Mouse (Mus musculus) thymus, postnatal 25 days (tissue): ENCODE data around the gene Tuba1c.

Experiments
- DNase-seq: peaks from one replicate; pipeline ENCODE4 v3.0.0; 2022

The Tuba1c gene

DNA sequence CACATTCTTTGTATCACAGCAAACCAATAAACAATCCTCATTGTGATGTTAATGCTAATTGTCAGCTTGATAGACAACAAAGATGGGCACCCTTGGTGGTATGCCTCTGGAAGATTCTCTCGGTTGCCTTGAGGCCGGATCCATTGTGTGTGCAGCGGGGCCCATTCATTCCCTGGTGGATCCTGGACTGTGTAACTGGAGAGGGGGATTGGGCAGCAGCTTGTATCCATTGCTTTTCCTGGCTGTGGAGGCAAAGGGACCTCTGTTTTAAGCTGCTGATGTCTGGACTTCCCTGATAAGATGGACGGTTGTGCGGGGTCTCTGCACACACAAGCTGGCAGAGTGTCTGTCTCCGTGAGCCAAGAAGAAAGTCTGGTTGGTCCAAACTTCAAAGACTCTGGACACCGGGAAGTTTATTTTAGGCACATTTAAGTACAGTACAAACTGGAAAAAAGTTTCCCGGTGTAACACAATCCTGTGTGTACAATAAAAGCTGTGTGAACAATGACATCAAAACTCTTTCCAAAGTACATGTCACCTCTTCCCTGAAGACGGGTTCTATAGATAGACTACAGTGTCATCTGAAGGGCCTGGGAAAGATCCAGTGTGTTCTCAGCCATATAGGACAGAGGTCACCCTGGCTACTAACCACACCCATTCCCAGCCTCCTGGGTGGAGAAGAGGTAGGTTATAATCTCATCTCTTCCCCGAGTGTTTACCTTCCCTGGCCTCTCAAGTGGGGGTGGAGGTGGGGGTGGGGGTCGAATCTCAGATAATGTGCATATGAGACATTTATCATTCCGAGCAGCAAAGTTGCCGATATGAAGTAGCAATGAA, 31.5 kb upstream of the Tuba1c start:
- no peak for DNase-seq

GRCm38 (mm10) chr15:98998775-98999157, 30.9 kb upstream of the Tuba1c start:
- no peak for DNase-seq

GRCm38 (mm10) chr15:99000535-99001283, 29.0 kb upstream of the Tuba1c start:
- DNase-seq = peak; percentile 48

DNA sequence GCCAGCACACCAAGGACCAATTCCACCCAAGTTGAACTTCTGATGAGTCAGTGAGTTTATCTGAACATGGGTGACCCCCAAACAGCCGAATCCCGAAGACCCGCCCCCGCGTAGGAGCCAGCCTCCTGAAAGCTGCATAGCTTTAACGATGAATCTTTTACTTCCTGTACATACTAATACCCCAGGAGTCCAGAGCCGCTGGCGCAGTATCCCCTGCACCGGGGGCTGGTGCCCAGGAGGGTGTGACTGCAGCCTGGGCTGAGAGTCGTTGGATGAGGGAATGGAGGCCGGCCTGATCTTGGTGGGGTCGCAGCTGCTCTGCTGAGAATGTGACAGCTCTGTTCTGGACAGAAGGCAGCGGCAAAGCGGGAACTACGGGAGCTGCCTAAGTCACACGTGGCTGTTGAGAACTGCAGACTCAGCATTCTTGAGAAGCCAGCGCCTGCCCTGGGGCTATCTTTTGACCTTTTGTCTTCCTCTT, 28.2 kb upstream of the Tuba1c start:
- no peak for DNase-seq

GRCm38 (mm10) chr15:99003600-99003999, 26.1 kb upstream of the Tuba1c start:
- DNase-seq = no peak

GRCm38 (mm10) chr15:99008801-99009241, 20.9 kb upstream of the Tuba1c start:
- peak; percentile 65 for DNase-seq

DNA sequence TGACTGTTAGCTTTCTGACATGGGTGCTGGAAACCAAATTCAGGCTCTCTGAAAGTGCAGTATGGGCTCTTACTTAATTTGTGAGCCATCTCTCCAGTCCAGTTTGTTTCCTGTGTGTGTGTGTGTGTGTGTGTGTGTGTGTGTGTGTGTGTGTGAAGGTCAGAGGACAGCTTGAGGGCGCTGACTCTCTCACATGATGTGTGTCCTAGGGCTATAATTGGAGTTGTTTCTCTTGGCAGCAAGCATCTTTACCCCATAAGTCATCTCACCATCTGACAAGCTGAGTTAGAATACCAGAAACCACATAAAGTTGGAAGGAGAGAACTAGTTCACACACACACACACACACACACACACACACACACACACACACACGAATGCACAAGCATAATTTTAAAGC, 18.8 kb upstream of the Tuba1c start:
- DNase-seq = no peak

GRCm38 (mm10) chr15:99011946-99012345, 17.7 kb upstream of the Tuba1c start:
- DNase-seq = no peak

DNA sequence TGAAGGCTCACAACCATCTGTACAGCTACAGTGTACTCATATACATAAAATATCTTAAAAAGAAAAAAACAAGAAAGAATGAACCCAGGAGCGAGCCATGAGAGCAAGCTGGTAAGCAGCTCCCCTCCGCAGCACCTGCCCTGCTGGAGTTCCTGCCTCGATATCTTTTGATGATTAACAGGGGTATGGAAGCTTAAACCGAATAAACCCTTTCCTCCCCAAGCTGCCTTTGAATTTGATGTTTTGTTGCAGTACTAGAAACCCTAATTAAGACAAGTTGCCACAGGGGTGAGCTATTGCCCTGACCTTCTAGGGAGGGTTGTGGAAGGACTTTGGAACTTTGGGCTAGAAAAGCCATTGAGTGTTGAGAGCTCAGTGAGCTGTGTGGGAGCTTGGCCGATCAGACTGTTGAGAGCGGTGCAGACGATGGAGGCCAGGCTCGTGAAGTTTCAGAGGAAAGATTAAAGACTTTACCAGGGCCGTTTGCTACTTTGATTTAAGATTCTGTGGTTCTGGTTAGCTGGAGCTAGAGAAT, 15.1 kb upstream of the Tuba1c start:
- no peak for DNase-seq

GRCm38 (mm10) chr15:99017355-99017761, 12.3 kb upstream of the Tuba1c start:
- no peak for DNase-seq

DNA sequence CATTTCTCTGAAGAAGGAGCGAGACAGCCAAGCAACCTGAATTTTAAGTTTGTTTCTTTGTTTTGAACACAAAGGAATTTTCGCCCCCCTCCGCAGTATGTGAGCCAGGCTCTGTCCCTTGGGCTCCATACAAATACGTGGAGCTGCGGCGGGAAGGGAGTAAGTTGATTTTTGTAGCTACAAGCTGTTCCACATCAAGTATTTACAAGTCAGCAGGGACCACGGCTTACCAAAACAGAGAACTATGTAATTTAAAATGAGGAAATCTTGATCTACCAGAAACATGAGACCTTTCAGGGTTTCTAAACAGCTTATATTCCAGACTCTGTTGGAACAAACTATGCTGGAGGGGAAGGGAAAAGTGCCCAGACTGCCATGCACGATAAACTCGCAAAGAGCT, 11.7 kb upstream of the Tuba1c start:
- DNase-seq = no peak

DNA sequence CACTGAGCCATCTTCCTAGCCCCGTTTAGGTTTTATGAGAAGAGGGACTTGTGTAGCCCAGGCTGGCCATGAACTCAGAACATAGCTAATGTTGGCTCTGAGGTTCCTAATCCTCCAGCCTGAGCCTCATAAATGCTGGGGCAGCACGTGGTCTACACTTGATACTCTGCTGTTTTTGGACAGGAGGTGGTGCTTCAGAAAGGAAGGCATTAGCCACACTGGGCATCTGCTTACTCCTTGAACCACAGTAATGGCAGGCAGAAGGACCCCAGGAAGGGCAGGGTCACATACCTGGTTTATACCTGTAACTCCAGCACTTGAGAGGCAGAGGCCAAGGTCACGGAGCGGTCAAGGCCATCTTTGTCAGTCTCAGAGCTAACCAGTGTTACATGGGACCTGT, 11.1 kb upstream of the Tuba1c start:
- DNase-seq = no peak

DNA sequence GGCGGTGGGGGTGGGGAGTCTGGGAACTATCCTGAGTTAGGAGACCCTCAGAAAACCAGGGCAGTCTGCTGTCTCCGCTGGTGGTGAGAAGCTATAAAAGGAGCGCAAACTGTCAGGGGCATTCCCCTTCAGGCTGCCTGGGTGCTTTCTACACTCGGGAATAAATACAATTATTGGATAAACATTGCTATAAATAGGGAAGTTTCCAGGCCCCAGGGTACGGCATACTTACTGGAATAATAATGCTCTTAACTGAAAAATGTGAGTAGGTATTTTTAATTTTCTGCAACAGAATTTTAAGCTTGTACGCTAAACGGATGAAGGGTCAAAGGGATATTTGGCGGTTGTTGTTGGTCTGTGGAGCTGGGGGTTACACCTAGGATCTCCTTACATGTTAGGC, 10.3 kb upstream of the Tuba1c start:
- no peak for DNase-seq

DNA sequence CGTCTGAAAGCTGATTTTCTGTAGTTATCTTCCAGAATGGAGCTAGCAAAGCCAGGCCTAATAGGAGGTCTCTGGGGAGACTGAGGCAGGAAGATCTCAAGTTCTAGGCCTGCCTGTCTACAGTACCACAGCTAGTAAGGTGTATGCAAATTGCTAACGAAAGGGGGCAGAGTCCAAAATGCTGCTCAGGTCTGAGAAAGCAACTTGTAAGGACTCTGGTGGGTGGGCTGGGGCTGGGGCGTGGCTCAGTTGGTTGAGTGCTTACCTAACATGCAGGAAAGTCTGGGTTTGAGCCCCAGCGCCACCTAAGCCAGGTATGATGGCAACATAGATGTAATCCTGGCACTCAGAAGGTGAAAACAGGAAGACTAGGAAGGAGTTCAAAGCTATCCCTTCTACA, 9.5 kb upstream of the Tuba1c start:
- DNase-seq = no peak

GRCm38 (mm10) chr15:99021255-99021654, 8.4 kb upstream of the Tuba1c start:
- DNase-seq = no peak

DNA sequence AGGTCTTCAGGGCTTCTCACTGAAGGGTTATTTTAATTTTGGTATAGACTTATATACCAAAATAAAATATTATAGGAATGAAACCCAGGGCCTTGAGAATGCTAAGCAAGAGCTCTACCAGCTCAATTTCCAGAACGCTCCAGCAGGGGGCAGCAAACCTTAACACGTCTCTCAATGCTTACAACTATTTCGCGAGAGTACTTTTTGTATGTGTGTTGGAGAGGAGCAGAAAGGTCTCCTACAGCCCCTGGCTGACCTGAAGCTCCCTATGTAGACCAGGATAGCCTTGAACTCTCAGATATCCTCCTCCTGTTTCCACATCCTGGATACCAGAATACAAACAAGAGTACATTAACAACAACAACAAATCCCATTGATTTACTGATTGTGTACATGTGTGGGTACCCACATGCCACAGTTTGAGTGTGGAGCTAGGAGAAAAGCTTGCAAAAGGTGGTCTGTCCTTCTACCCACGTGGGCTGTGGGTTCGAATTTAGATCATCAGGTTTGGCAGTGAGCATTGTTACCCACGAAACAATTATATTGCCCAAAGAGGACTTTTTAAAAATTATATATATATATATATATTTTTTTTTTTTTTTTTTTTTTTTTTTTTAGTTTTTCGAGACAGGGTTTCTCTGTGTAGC, 4.9 kb upstream of the Tuba1c start:
- DNase-seq = peak; percentile 73

GRCm38 (mm10) chr15:99025414-99025813, 4.3 kb upstream of the Tuba1c start:
- no peak for DNase-seq

DNA sequence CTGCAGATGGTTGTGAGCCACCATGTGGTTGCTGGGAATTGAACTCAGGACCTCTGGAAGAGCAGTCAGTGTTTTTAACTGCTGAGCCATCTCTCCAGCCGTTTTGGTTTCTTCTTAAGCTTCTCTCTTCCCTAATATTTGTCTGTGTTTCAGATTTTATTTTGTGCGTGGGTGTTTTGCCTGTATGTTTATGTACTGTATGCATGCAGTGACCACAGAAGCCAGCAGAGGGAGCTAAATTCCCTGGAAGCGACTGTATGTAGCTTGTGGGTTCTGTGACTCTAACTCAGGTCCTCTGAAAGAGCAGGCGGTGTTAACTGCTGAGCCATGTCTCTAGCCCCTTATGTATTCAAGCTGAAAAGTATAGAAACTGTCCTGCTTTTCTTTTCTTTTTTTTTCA, 3.4 kb upstream of the Tuba1c start:
- peak; percentile 46 for DNase-seq

DNA sequence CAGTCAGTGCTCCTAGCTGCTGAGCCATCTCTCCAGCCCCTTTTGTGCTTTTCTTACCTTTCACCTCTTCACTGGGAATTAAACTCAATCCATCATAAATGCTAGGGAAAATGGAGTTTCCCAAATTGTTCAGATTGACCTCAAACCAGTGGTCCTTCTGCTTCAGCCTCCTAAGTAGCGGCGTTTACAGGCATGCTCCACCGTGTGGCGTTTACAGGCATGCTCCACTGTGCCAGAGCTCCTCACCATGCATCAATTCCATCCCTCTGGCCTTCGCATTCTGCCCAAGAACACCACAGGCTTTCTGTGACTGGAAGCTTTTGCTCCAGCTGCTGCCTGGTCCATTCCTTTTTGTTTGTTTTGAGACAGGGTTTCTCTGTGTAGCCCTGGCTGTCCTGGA, 2.6 kb upstream of the Tuba1c start:
- DNase-seq = no peak

- peak; percentile 11 for DNase-seq
Observed at GRCm38 (mm10) chr15:99028874-99029458, 725 bp upstream of the Tuba1c start.

- peak; percentile 33 for DNase-seq
Observed at GRCm38 (mm10) chr15:99030585-99031387, 1.1 kb downstream of the Tuba1c start.

- no peak for DNase-seq
Observed at GRCm38 (mm10) chr15:99031388-99031675, 1.6 kb downstream of the Tuba1c start.
